Mouse (Mus musculus) CH12.LX (cell line): Measurements from ENCODE around the gene Rell1. TPM values are rescaled to one million over a fixed set of nuclear protein-coding genes. Genes with fewer than 3 reads are reported as not detected.

Experiments used
- DNase-seq: peaks from one replicate; pipeline ENCODE4 v3.0.0-alpha.2; 2013; ENCODE audit errors: extremely low read depth
- H3K27ac ChIP-seq: 2 replicates; pipeline ENCODE4 v1.5.1; 2012; ENCODE audit warnings: low read depth, mild to moderate bottlenecking, control low read depth, moderate library complexity; ENCODE audit not compliant: insufficient read depth
- H3K27me3 ChIP-seq: replicated peaks from 2 replicates; pipeline ENCODE3; 2012; ENCODE audit warnings: inconsistent platforms
- H3K36me3 ChIP-seq, 2 experiments: replicated peaks in 1 of 2; 2 replicates each; pipeline versions ENCODE3 to v1.6.1; 2012; ENCODE audit warnings: inconsistent platforms in 1 of 2, low read length in 1 of 2, mild to moderate bottlenecking in 1 of 2, mixed read lengths in 1 of 2, moderate library complexity in 1 of 2; ENCODE audit not compliant: control insufficient read depth in 1 of 2, insufficient read depth in 1 of 2
- H3K4me1 ChIP-seq, 2 experiments: 2 replicates each; pipeline ENCODE4 v1.6.1; 2012; ENCODE audit warnings: inconsistent platforms in 1 of 2, moderate library complexity in 1 of 2; ENCODE audit not compliant: insufficient read depth in 2 of 2, control insufficient read depth in 1 of 2
- H3K4me2 ChIP-seq: 2 replicates; pipeline ENCODE4 v1.6.1; 2012; ENCODE audit warnings: low read depth, mild to moderate bottlenecking, control low read depth; ENCODE audit not compliant: poor library complexity, insufficient read depth, severe bottlenecking
- H3K4me3 ChIP-seq, 3 experiments: fragments of 150-350 bp in 1 of 3; sonication (generic) in 1 of 3; replicated peaks in 1 of 3; 2 replicates each; pipeline versions ENCODE3 to v1.5.1; 2011 to 2012; ENCODE audit warnings: low read depth in 2 of 3, low read length in 2 of 3, mild to moderate bottlenecking in 2 of 3, moderate library complexity in 2 of 3, control low read depth in 1 of 3, improper control_type of control experiment in 1 of 3, inconsistent platforms in 1 of 3, mixed read lengths in 1 of 3; ENCODE audit not compliant: poor library complexity in 1 of 3
- H3K79me2 ChIP-seq: replicated peaks from 2 replicates; pipeline ENCODE4 v1.6.1; 2012; ENCODE audit warnings: mild to moderate bottlenecking, moderate library complexity; ENCODE audit not compliant: control insufficient read depth, poor library complexity, insufficient read depth, severe bottlenecking; ENCODE audit errors: extremely low read depth
- H3K9ac ChIP-seq: 2 replicates; pipeline ENCODE4 v1.6.1; 2012; ENCODE audit warnings: low read depth, mild to moderate bottlenecking, control low read depth, moderate library complexity; ENCODE audit not compliant: insufficient read depth
- H3K9me3 ChIP-seq: replicated peaks from 2 replicates; pipeline ENCODE3; 2012; ENCODE audit warnings: low read length, inconsistent platforms, mixed read lengths
- BHLHE40 ChIP-seq: IDR thresholded peaks from 2 replicates; pipeline ENCODE4 v1.6.1; 2011; ENCODE audit warnings: mild to moderate bottlenecking, low read depth, low read length, improper control_type of control experiment
- CHD1 ChIP-seq: IDR thresholded peaks from 2 replicates; pipeline ENCODE4 v1.6.1; 2012; ENCODE audit warnings: low read depth, low read length, improper control_type of control experiment, inconsistent platforms
- CTCF ChIP-seq, 2 experiments: IDR thresholded peaks in 1 of 2; conservative IDR thresholded peaks in 1 of 2; 2 replicates each; pipeline ENCODE4 v1.5.1; 2011 to 2012; ENCODE audit warnings: low read depth in 2 of 2, low read length in 2 of 2, improper control_type of control experiment in 1 of 2, inconsistent platforms in 1 of 2, mild to moderate bottlenecking in 1 of 2, moderate library complexity in 1 of 2
- E2F4 ChIP-seq: IDR thresholded peaks from 2 replicates; pipeline ENCODE4 v1.6.1; 2011; ENCODE audit warnings: low read depth, low read length, improper control_type of control experiment; ENCODE audit not compliant: insufficient replicate concordance
- ELF1 ChIP-seq: IDR thresholded peaks from 2 replicates; pipeline ENCODE4 v1.6.1; 2014; ENCODE audit warnings: low read depth, mild to moderate bottlenecking, inconsistent platforms, low read length, improper control_type of control experiment
- EP300 ChIP-seq: IDR thresholded peaks from 2 replicates; pipeline ENCODE4 v1.6.1; 2011; ENCODE audit warnings: low read length, improper control_type of control experiment
- HCFC1 ChIP-seq: IDR thresholded peaks from 2 replicates; pipeline ENCODE4 v1.6.1; 2012; ENCODE audit warnings: low read depth, mild to moderate bottlenecking, inconsistent platforms, low read length, improper control_type of control experiment
- KAT2A ChIP-seq: IDR thresholded peaks from 2 replicates; pipeline ENCODE4 v1.6.1; 2012; ENCODE audit warnings: low read length, improper control_type of control experiment, inconsistent platforms; ENCODE audit not compliant: insufficient replicate concordance
- MAX ChIP-seq: IDR thresholded peaks from 2 replicates; pipeline ENCODE4 v1.6.1; 2011; ENCODE audit warnings: low read length, improper control_type of control experiment
- MEF2A ChIP-seq: IDR thresholded peaks from 2 replicates; pipeline ENCODE4 v1.6.1; 2014; ENCODE audit warnings: low read depth, mild to moderate bottlenecking, inconsistent platforms, low read length, improper control_type of control experiment, borderline replicate concordance
- MXI1 ChIP-seq: IDR thresholded peaks from 2 replicates; pipeline ENCODE4 v1.6.1; 2011; ENCODE audit warnings: mild to moderate bottlenecking, low read depth, low read length, improper control_type of control experiment
- MYC ChIP-seq: IDR thresholded peaks from 2 replicates; pipeline ENCODE4 v1.6.1; 2011; ENCODE audit warnings: low read depth, mild to moderate bottlenecking, improper control_type of control experiment, low read length
- PAX5 ChIP-seq: IDR thresholded peaks from 2 replicates; pipeline ENCODE4 v1.6.1; 2012; ENCODE audit warnings: low read length, inconsistent platforms, mixed read lengths
- POLR2A ChIP-seq: IDR thresholded peaks from 2 replicates; pipeline ENCODE4 v1.6.1; 2011; ENCODE audit warnings: low read depth, mild to moderate bottlenecking, improper control_type of control experiment, low read length
- SIN3A ChIP-seq: IDR thresholded peaks from 2 replicates; pipeline ENCODE4 v1.6.1; 2012; ENCODE audit warnings: low read length, improper control_type of control experiment, inconsistent platforms
- SMC3 ChIP-seq: IDR thresholded peaks from 2 replicates; pipeline ENCODE4 v1.6.1; 2011; ENCODE audit warnings: low read depth, low read length, improper control_type of control experiment
- TBP ChIP-seq: conservative IDR thresholded peaks from 2 replicates; pipeline ENCODE4 v1.6.1; 2011; ENCODE audit warnings: low read depth, low read length, improper control_type of control experiment
- TCF12 ChIP-seq: IDR thresholded peaks from 2 replicates; pipeline ENCODE4 v1.6.1; 2014; ENCODE audit warnings: low read depth, mild to moderate bottlenecking, inconsistent platforms, low read length, improper control_type of control experiment
- UBTF ChIP-seq: IDR thresholded peaks from 2 replicates; pipeline ENCODE4 v1.6.1; 2012; ENCODE audit warnings: low read depth, mild to moderate bottlenecking, inconsistent platforms, low read length, improper control_type of control experiment, moderate library complexity
- USF2 ChIP-seq: conservative IDR thresholded peaks from 2 replicates; pipeline ENCODE4 v1.6.1; 2011; ENCODE audit warnings: low read depth, low read length, improper control_type of control experiment
- ZKSCAN1 ChIP-seq: IDR thresholded peaks from 2 replicates; pipeline ENCODE4 v1.6.1; 2012; ENCODE audit warnings: low read depth, inconsistent platforms, low read length, improper control_type of control experiment, borderline replicate concordance
- ZMIZ1 ChIP-seq: IDR thresholded peaks from 2 replicates; pipeline ENCODE4 v1.6.1; 2012; ENCODE audit warnings: low read depth, mild to moderate bottlenecking, inconsistent platforms, low read length, improper control_type of control experiment
- ZNF384 ChIP-seq: IDR thresholded peaks from 2 replicates; pipeline ENCODE4 v1.6.1; 2012; ENCODE audit warnings: low read depth, low read length, improper control_type of control experiment, inconsistent platforms
- dilution Hi-C: fragments of 300-500 bp; cut with MboI; formaldehyde crosslinking; loops from 2 replicates; pipeline ENCODE4 v1.14.3; 2020; ENCODE audit warnings: low sequenced_read_pairs; ENCODE audit not compliant: extremely low pct_unique_long_range_greater_than_20kb, extremely low pct_ligation_motif_present
- in situ Hi-C: fragments of 300-500 bp; cut with MboI; formaldehyde crosslinking; loops from 3 replicates; pipeline ENCODE4 v1.14.3; 2019; ENCODE audit warnings: low sequenced_read_pairs, low pct_ligation_motif_present, low pct_unique_long_range_greater_than_20kb, mixed read lengths
- polyA plus RNA-seq: library from polyadenylated mRNA; unstranded; fragments of >175 nt; gene quantifications from 2 replicates; pipeline ENCODE4 v1.2.1, GENCODE M21; 2012; ENCODE audit warnings: low read depth; ENCODE audit not compliant: insufficient read length
- total RNA-seq, 2 experiments: library from RNA; depleted of rRNA; stranded (reverse); fragments of 300-350 nt in 1 of 2; fragments of >200 nt in 1 of 2; gene quantifications; 2 replicates each; pipeline ENCODE4 v1.2.3; 2012 to 2014

The Rell1 gene
- total and polyA plus RNA-seq, 3 experiments = 1.4 to 1.6 (median 1.5) TPM

DNA sequence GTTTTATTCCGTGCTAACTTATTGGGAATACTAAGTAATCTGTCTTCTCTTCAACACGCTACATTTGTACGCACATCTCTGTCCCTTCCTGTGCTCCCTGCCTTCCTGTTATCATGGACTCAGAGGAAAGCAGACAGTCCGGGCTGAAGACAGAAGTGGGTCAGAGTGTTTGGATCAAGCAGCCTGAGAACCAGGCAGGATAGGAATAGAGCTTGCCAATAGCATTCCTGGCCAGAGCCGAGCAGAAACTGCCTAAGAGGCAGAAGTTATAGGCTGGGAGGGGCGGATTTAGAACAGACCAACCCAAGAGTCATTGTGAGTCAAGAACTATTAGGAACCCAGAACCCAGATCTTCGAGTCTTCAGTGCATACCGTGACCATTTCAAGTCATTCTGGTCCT, 34.6 kb upstream of the Rell1 start:
- Histone ChIP-seq H3K27ac (no peak overlapping the region), H3K27me3 (no peaks in the 10 kb centered on the region), H3K4me3 (no peak overlapping the region), H3K9ac (no peak overlapping the region), H3K36me3 (no peaks in the 10 kb centered on the region), H3K9me3 (no peaks in the 10 kb centered on the region), H3K4me2 (no peak overlapping the region), H3K79me2 (no peaks in the 10 kb centered on the region), H3K4me1 (no peaks in the 10 kb centered on the region)
- in situ Hi-C loops (no loop called here), dilution Hi-C loops (no loop called here)
- TF ChIP-seq POLR2A (no peak), MAX (no peak), PAX5 (no peak), KAT2A (no peak), CTCF (conservative IDR thresholded peaks at IDR 0.05 in 1 of 2, IDR thresholded peaks at IDR 0.05 in 1 of 2; ENCODE audit: low read depth in 2 of 2, low read length in 2 of 2) (no peak), CHD1 (no peak), SMC3 (no peak), MXI1 (no peak), SIN3A (no peak)
- DNase-seq = no peak

DNA sequence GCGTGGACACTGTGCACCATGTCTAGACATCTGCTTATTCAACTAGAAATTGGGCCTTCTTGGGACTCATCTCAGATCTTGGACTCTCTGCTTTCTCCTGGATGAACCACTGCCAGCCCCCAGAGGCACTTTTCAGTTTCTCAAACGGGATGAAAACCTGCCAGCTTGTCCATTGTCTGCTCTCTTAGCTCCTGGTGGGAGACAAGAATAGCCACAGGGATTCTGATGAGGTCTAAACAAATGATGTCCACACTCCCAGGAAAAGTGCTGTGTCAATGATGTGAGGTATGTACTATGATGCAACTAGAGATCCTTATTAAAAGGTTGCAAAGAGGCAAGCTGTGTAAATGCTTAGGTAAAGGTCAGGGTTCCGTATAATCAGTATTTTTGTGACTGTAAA, 25.2 kb upstream of the Rell1 start:
- H3K9ac ChIP-seq = no peak overlapping the region
- no peaks in the 10 kb centered on the region for H3K4me1 ChIP-seq
- H3K79me2 ChIP-seq = no peaks in the 10 kb centered on the region
- H3K36me3 ChIP-seq = no peaks in the 10 kb centered on the region
- no peak overlapping the region for H3K27ac ChIP-seq
- no peaks in the 10 kb centered on the region for H3K27me3 ChIP-seq
- in situ Hi-C loops (no loop called here), dilution Hi-C loops (no loop called here)
- TF ChIP-seq TCF12 (no peak), ZNF384 (no peak), TBP (no peak), BHLHE40 (no peak), MXI1 (no peak), ZKSCAN1 (no peak), USF2 (no peak), ELF1 (no peak), CTCF (conservative IDR thresholded peaks at IDR 0.05 in 1 of 2, IDR thresholded peaks at IDR 0.05 in 1 of 2; ENCODE audit: low read depth in 2 of 2, low read length in 2 of 2) (no peak), HCFC1 (no peak), KAT2A (no peak), POLR2A (no peak), CHD1 (no peak), E2F4 (no peak), MEF2A (no peak), ZMIZ1 (no peak), EP300 (no peak), MYC (no peak), SIN3A (no peak), UBTF (no peak)
- H3K4me2 ChIP-seq = no peak overlapping the region
- H3K9me3 ChIP-seq = no peaks in the 10 kb centered on the region
- no peak for DNase-seq
- H3K4me3 ChIP-seq = no peak overlapping the region
